Mouse (Mus musculus): ENCODE results near the gene Sh3bp5. TPM values are rescaled to one million over a fixed set of nuclear protein-coding genes. Genes with fewer than 3 reads are reported as not detected.

Sh3bp5 gene
- total and polyA plus RNA-seq, 3 experiments = 0.19 to 1.0 TPM; not detected in 1

DNA sequence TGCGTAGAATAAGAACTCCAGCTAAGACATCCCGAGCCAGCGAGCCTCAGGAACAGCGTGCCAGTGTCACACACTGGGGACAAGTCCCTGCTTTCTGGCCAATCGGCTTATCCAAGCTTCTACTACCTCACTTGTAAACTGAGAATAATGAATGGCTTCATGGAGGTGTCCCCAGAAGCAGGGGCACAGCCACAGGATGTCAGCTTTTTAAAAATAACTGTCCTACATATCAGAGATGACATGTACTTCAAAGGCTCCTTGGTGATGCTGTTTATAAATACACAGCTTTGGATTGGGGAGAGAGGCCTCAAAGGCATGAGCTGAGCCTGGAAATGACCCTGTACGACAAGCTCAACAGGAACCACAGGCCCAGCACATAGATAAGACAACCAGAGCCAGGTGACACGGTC, 20.9 kb downstream of the Sh3bp5 start:
- Histone ChIP-seq H3K27ac (ENCODE audit: control insufficient read depth, low read depth, low read length) (no peak overlapping the region), H3K4me3 (ENCODE audit: control insufficient read depth in 1 of 2, insufficient read depth in 1 of 2, low read depth in 2 of 2, low read length in 2 of 2) (no peak overlapping the region), H3K9ac (ENCODE audit: control insufficient read depth, low read depth, low read length, poor library complexity, severe bottlenecking) (no peak overlapping the region), H3K4me1 (ENCODE audit: control insufficient read depth in 1 of 2, insufficient read depth in 2 of 2, low read length in 2 of 2) (no peaks in the 10 kb centered on the region; a peak in 1 of 4 replicates), H3K79me2 (ENCODE audit: control insufficient read depth, insufficient read depth, low read length, poor library complexity) (no peaks in the 10 kb centered on the region), H3K9me3 (replicated peaks; ENCODE audit: insufficient read depth, low read length) (no peaks in the 10 kb centered on the region), H3K36me3 (ENCODE audit: control insufficient read depth in 1 of 2, insufficient read depth in 2 of 2, low read length in 2 of 2) (no peaks in the 10 kb centered on the region), H3K27me3 (ENCODE audit: control insufficient read depth in 1 of 2, insufficient read depth in 2 of 2, low read length in 2 of 2) (no peaks in the 10 kb centered on the region)
- TF ChIP-seq EP300 (IDR thresholded peaks at IDR 0.05; ENCODE audit: low read depth in 1 of 2, low read length in 2 of 2) (no peak), E2F4 (IDR thresholded peaks at IDR 0.05; ENCODE audit: borderline replicate concordance, low read depth, low read length) (no peak), SMC3 (IDR thresholded peaks at IDR 0.05; ENCODE audit: low read depth, low read length) (no peak), HCFC1 (IDR thresholded peaks at IDR 0.05; ENCODE audit: low read depth, low read length) (no peak), TCF12 (IDR thresholded peaks at IDR 0.05; ENCODE audit: low read depth, low read length) (no peak), USF1 (IDR thresholded peaks at IDR 0.05; ENCODE audit: low read depth, low read length) (no peak), RAD21 (IDR thresholded peaks at IDR 0.05; ENCODE audit: low read depth, low read length) (no peak), NELFE (IDR thresholded peaks at IDR 0.05; ENCODE audit: low read depth, low read length) (no peak), MEF2A (IDR thresholded peaks at IDR 0.05; ENCODE audit: extremely low read depth, insufficient replicate concordance, low read depth, low read length, poor library complexity, severe bottlenecking) (no peak), MXI1 (IDR thresholded peaks at IDR 0.05; ENCODE audit: low read depth, low read length) (no peak), POLR2AphosphoS5 (IDR thresholded peaks at IDR 0.05; ENCODE audit: borderline replicate concordance, low read depth, low read length) (no peak), MYC (IDR thresholded peaks at IDR 0.05; ENCODE audit: low read depth, low read length) (no peak)
- no peak for DNase-seq (ENCODE audit: low read depth, low spot score)

DNA sequence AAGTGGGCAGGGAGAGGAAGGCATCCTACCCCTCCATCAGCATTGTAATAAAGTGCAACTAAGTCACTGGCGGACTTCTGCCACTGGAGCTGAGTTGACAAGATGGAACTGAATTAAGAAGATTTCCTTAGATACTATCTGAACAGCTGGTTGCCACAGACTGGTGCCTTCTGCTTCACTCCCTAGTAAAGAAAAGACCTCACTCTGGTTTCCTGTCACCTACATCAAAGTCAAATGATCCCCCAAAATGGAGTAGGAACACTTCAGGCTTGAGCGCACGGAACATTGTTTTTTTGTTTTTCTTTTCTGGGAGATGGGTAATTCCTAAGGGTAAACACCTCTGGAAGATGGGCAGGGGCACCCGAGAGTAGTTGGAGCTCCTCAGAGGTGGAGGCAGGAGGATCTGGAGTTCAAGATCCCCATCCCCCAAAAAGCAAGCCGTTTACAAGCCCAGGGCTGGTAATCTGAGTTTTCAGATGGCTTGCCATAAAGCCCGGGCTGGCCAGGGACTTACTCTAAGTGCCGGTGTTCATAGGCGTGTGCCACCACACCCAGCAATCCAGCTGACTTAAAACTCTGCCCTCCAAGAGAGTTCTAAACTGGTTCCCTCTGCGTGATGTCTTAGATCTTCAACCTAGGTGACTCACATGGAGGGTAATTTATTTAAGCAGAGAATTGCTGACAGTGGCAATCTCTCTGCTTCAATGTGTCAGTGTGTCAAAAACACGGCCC, 21.5 kb downstream of the Sh3bp5 start:
- Histone ChIP-seq H3K27ac (ENCODE audit: control insufficient read depth, low read depth, low read length) (no peak overlapping the region), H3K79me2 (ENCODE audit: control insufficient read depth, insufficient read depth, low read length, poor library complexity) (no peaks in the 10 kb centered on the region), H3K4me3 (ENCODE audit: control insufficient read depth in 1 of 2, insufficient read depth in 1 of 2, low read depth in 2 of 2, low read length in 2 of 2) (no peak overlapping the region), H3K4me1 (ENCODE audit: control insufficient read depth in 1 of 2, insufficient read depth in 2 of 2, low read length in 2 of 2) (no peaks in the 10 kb centered on the region; a peak in 1 of 4 replicates), H3K36me3 (ENCODE audit: control insufficient read depth in 1 of 2, insufficient read depth in 2 of 2, low read length in 2 of 2) (no peaks in the 10 kb centered on the region), H3K9ac (ENCODE audit: control insufficient read depth, low read depth, low read length, poor library complexity, severe bottlenecking) (no peak overlapping the region), H3K9me3 (replicated peaks; ENCODE audit: insufficient read depth, low read length) (no peaks in the 10 kb centered on the region), H3K27me3 (ENCODE audit: control insufficient read depth in 1 of 2, insufficient read depth in 2 of 2, low read length in 2 of 2) (no peaks in the 10 kb centered on the region)
- no peak for TF ChIP-seq MAFK (IDR thresholded peaks at IDR 0.05; ENCODE audit: borderline replicate concordance, low read depth, low read length)
- no peak for TF ChIP-seq BHLHE40 (IDR thresholded peaks at IDR 0.05; ENCODE audit: borderline replicate concordance, low read depth, low read length)
- TF ChIP-seq MEF2A (IDR thresholded peaks at IDR 0.05; ENCODE audit: extremely low read depth, insufficient replicate concordance, low read depth, low read length, poor library complexity, severe bottlenecking) = no peak
- no peak for TF ChIP-seq MAZ (IDR thresholded peaks at IDR 0.05; ENCODE audit: low read depth, low read length)
- TF ChIP-seq RAD21 (IDR thresholded peaks at IDR 0.05; ENCODE audit: low read depth, low read length) = no peak
- TF ChIP-seq SMC3 (IDR thresholded peaks at IDR 0.05; ENCODE audit: low read depth, low read length) = no peak
- no peak for TF ChIP-seq RCOR1 (IDR thresholded peaks at IDR 0.05; ENCODE audit: low read depth, low read length)
- TF ChIP-seq POLR2AphosphoS2 (IDR thresholded peaks at IDR 0.05; ENCODE audit: low read length) = no peak
- TF ChIP-seq JUND (IDR thresholded peaks at IDR 0.05; ENCODE audit: low read depth, low read length) = no peak
- no peak for TF ChIP-seq E2F4 (IDR thresholded peaks at IDR 0.05; ENCODE audit: borderline replicate concordance, low read depth, low read length)
- TF ChIP-seq KAT2A (conservative IDR thresholded peaks at IDR 0.05; ENCODE audit: low read depth, low read length) = no peak
- TF ChIP-seq MAX (IDR thresholded peaks at IDR 0.05; ENCODE audit: low read length) = no peak
- TF ChIP-seq MYC (IDR thresholded peaks at IDR 0.05; ENCODE audit: low read depth, low read length) = no peak
- no peak for TF ChIP-seq ETS1 (IDR thresholded peaks at IDR 0.05; ENCODE audit: low read depth, low read length)
- TF ChIP-seq TBP (IDR thresholded peaks at IDR 0.05; ENCODE audit: low read depth, low read length) = no peak
- no peak for TF ChIP-seq NRF1 (IDR thresholded peaks at IDR 0.05; ENCODE audit: insufficient read depth, low read depth, low read length, poor library complexity, severe bottlenecking)
- TF ChIP-seq ZC3H11A (IDR thresholded peaks at IDR 0.05; ENCODE audit: low read depth, low read length) = no peak
- TF ChIP-seq GABPA (IDR thresholded peaks at IDR 0.05; ENCODE audit: low read depth, low read length) = no peak
- TF ChIP-seq POLR2A (IDR thresholded peaks at IDR 0.05; ENCODE audit: control insufficient read depth in 1 of 2, insufficient read depth in 1 of 2, low read depth in 1 of 2, low read length in 2 of 2, poor library complexity in 1 of 2) = no peak
- no peak for TF ChIP-seq ELF1 (IDR thresholded peaks at IDR 0.05; ENCODE audit: low read depth, low read length)
- DNase-seq (ENCODE audit: low read depth, low spot score) = no peak

All from MEL (cell line).